Mouse (Mus musculus) G1E (cell line): Measurements from ENCODE around the gene Tpm3.

Source experiments
- CTCF ChIP-seq: IDR thresholded peaks from 2 replicates; pipeline ENCODE4 v1.5.1; 2012; ENCODE audit warnings: low read depth, low read length, inconsistent platforms, mixed read lengths
- GATA1 ChIP-seq: IDR thresholded peaks from 2 replicates; pipeline ENCODE4 v1.6.1; 2012; ENCODE audit warnings: borderline replicate concordance, low read length, inconsistent platforms, mixed read lengths
- TAL1 ChIP-seq: conservative IDR thresholded peaks from 2 replicates; pipeline ENCODE4 v1.6.1; 2012; ENCODE audit warnings: low read depth, low read length, inconsistent platforms, mixed read lengths

GRCm38 (mm10) chr3:90069688-90070087 is 2.8 kb upstream of the Tpm3 start:
- TF ChIP-seq CTCF (no peak), TAL1 (no peak), GATA1 (no peak)
